Mouse (Mus musculus): Measurements from ENCODE around the gene Slc17a9.

The Slc17a9 gene

DNA sequence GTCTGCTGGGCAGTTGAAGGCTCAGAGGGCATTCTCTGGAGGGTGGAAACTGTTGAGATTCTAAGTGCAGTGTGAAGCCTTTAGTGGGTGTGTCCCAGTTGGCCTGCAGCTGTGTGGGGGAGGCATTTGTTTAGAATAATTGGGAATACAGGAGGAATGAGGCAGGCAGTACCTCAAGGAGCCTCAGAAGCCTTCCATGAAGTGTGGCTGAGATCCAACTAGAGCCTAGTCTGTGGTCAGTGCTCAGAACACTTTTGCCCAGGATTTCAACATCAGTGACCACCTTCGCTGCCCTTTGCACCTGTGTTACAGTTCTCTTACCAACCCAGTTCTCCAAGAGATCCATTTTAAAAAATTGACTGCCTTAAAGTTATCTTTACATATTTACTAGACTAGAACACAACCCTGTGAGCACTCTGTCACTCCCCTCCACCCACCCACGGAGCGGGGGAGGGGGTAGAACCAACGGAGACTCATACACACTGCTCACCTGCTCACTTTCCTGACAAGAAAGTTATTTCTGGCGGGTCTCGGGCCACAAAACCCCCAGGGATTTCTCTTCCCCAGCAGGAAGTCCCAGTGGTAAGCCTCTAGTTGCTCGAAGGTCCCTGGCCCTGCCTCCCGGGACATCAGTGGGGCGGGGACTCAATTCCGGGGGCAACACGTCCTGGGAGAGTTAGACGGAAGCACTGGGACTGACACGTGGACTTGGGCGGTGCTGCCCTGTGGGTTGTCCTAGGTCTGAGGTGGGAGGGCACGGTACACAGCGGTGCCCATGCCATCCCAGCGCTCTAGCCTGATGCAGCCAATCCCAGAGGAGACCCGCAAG is at the start of gene Slc17a9:
Gene Slc17a9, plus strand, starts transcription at position 679 of the 829 bp plus-strand sequence.
- no peak for DNase-seq (ENCODE audit: low spot score)

DNA sequence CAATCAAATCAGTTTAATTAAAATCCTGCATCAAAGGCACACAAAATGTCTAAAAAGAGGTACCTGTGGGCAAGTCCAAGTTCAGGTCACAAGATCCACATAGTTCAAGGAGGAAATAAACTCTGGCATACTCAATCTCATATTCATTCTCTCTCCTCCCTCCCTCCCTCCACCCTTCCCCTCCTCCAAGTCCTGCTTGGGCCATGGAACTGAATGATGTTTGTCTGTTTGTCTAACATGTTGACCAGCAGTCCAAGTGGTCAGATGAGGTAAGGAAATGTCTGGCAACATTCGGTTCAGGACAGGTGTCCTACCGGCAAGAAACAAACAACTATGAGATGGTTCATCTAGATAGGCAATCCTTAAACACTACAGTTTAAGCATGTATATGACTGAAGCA is 48.4 kb upstream of the Slc17a9 start:
- no peak for DNase-seq (ENCODE audit: low spot score)

DNA sequence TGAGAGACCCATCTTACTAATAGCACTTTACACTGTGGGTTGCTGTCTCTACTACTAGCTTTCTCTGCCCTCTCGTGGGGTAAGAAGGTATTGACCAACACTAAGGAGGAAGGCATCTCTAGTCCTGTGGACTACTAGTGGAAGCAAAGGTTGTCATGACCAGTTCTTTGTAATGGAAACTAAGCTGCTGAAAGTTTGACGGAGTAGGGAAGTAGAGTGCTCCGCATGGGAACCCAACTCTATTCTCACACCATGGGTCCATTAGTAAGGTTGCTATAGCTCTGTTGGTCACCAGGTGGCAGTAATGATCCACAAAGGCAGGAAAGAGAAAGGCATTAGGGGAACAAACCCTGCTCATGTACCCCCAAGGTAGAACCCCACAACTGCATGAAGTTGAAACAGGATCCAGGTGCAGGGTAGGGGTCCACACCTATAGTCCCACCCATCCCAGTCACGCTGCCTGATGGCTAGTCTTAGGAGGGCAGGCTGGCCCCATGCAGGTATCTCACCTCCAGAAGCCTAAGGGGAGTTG is 46.4 kb upstream of the Slc17a9 start:
- DNase-seq (ENCODE audit: low spot score) = no peak

DNA sequence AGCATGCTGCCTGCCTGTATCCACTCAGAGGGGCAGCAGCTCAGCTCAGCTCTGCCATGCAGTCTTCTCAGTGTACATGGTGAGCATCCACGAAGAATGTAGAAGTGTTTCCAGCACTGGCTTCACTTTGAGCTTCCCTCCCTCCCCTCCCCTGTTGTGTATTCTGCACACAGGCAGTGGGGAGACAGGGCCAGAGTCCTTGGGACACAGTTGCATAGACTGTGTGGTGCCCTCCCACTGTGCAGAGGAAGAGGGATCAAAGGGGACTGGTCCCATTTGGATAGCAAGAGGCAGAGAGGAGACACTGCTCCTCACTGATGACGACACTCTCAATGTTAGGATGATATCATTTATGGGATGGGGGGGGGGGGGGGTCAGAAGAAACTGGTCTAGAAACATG is 43.8 kb upstream of the Slc17a9 start:
- no peak for DNase-seq (ENCODE audit: low spot score)

DNA sequence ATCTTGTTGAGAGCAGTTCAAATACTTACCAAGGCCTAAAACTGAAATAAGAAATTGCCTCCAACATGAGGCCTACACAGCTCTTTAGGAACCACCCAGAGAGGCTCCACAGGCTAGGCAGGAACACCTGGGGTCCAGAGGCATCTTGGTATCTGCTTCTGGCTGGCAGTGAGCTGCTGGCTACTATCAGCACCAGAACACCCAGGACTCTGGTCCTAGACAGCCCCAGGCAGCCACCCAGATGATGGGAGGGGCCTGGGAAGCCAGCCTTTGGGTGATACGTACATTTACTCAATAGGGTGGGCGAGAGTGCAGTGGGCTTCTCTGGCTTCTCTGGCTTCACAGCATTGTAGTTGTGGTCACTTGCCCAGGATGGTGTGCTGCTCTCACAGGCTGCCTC is 41.5 kb upstream of the Slc17a9 start:
- no peak for DNase-seq (ENCODE audit: low spot score)

DNA sequence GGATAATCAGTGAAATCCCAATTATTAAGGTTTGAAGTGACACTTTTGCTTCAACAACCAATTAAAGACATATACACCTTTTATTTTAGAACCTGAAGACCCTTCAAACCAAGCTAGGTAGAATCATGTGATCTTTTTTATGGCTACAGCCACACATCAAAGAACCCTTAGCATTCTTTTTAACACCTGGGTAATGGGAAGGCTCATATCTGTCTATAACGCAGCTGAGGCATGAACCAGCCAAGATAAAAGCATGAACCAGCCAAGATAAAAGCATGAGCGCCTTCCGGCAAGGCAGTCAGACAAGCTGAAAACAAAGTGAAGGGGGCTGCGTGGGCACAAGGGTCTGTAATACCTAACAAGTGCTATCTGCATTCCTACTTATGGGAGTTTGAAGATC is 41.0 kb upstream of the Slc17a9 start:
- no peak for DNase-seq (ENCODE audit: low spot score)

DNA sequence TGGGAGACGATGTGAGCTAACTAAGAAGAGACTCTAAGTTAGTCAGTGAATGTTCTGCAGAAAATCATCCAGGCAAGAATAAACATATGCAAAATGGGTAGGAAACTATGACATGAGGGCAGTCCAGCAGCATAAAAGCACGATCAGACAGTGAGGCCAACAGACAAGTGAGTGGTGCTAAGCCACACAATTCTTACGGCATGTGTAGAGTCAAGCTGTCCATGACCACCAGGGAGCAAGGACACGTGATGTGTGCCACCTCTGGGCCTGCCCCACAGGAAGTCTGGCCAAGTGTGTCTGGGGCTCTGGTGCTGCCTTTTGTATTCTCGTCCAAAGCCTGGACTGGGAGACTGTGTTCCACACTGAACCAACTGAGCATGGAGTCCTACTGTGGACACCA is 35.2 kb upstream of the Slc17a9 start:
- no peak for DNase-seq (ENCODE audit: low spot score)

DNA sequence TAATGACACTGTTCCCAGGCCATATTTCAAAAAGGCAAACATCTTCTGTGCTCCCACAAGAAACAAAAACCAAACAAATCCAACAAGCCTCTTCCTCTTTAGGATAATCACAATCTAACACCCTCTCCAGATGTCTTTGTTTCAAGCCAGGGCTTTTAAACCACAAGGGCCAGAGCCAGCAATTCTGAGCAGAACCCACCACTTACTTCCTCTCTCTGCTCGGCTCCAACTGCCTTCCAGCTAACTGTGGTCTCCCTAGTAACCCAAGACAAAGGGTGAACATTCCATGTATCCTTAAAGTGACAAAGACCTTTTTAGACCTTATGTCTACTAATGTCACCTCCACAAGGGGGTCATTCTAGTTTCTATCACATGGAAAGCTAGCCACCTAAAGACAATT is 32.4 kb upstream of the Slc17a9 start:
- DNase-seq (ENCODE audit: low spot score) = no peak

DNA sequence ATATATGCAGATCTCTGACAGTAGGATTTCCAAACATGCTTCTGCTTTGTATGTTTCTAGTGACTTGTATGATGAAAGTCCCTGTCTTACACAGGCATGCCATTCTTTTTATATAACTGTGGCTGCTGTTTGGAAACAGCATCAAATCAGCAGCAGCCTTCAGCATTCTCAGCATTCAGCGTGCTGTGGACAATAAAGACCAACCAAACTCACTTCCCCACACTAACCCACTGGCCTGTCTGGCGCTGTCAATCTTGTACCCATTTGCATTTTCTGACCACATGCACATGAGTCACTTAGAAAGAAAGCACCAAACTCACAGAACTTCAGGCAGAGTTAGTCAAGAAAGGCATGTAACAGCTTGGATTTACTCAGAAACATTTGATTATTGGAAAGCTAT is 29.9 kb upstream of the Slc17a9 start:
- DNase-seq (ENCODE audit: low spot score) = no peak

DNA sequence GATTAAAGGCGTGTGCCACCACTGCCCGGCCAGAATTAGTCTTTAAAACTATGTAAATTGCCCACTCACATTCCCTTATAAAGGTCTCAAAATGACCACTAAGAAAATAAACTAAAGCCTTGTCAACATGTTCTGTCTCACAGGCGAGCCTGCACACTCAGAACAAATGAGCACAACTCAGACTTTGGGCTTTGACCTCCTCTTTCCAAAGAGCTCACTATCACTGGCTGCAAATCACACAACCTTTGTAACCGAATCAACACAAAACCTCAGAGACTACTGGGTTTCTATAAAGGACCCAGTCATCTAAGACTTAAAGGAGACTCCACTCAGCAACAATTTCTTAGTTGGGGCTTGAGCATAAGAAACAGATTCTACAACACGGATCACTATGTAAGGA is 24.6 kb upstream of the Slc17a9 start:
- no peak for DNase-seq (ENCODE audit: low spot score)

DNA sequence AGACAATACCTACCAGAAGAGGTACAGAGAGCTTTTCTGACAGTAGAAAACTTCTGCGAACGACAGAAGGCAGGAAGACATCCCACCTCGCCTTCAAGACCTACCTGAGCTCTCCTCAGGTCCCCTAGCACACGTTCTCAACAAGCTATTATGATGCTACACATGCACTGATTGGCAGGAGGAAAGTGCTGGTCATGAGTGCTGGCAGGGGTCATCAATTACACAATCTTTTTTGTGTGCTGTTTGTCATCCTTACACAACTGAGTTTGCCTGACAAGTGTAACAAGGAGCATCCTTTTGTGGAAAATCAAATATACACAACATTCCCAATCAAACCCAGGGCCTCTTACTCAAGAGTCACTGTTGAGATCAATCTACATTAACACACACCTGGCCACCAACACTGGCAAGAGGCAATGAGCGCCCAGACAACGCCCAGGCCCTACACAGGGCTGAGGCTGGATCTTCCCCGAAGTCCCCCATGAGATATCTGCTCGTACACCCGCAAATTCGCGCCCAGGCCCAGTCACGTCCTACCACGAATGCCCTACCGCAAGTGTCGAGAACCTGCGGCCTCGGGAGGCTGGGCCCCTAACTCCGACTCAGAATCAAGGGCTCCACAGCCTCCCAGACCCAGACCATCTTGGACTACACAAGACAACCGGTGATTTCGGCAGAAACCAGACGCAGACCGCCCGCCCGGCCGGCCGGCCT is 23.9 kb upstream of the Slc17a9 start:
- no peak for DNase-seq (ENCODE audit: low spot score)

DNA sequence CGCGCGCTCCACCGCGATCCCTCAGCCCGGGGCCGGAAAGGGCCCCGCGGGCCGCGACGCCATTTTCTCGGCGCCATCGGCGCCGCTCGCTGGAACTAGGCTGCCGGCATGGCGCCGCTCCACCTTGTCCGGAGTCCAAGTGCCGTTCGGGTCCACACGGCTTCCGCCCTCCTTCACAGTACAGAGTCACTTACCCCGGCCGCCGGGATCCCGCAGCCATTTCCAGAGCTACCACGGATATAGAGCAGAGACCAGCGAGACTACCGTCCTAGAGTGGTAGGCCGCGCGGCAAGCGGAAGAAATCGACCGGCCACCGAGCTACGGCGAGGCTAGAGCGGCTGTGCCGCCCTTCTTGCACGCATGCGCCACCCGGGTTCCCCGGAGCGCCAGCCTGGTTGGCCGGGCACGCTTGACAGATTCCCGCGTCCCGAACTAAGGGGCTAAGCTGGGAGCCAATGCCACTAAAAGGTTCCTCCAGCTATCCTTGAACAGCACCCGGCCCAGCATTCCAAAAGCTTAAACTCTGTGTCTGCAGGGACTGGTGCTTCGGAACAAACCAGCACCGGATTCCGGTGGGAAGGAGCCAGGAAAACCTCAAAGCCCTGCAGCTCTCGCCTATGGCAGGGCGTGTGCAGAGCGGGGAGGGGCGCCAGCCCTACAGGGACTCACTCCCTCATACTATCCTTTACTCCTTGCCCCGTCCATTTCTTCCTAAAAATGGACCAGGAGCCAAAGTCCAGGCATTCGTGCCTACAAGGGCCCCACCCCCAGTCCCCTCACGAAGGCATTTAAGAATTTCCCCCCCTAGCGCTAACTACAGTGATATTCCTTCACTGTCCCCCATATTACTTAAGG is 23.1 kb upstream of the Slc17a9 start:
- DNase-seq (ENCODE audit: low spot score) = peak; percentile 58

DNA sequence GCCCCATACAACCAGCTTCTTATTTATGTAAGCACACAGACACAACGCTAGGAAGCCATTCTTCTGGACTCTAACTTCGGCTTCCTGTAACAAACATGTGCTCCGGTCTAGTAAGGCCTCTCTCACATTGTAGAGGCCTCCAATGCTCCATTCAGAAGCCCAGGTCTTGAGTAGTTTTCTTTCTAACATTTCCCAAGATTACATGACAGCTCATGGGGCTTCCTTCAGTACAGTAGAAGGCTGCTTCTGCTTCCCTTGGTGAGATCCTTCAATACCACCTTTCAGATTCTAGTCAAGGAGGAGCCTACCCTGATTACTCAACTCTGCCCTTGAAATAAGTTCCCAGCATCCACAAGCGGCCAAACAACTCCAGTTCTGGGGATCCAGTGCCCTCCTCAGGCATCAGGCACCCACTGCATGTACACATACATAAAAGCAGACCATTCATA is 22.3 kb upstream of the Slc17a9 start:
- DNase-seq (ENCODE audit: low spot score) = no peak

DNA sequence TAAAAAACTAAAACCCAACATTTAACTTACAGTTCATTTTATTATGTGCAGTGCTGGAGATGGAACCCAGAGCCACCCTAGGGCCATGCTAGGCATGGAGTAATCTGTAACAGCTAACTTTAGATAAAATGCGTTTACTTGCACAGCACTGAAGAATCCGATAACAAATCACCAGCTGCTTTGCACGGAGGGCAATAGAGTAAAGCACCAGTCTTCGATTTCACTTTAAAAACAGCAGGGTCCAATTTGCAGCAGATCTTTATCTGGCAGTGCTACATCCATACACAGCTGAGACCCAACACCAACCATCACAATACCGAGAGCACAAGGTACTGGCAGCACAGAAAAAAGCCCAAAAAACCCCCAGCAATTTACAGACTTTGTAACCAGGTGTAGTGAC is 21.9 kb upstream of the Slc17a9 start:
- no peak for DNase-seq (ENCODE audit: low spot score)

DNA sequence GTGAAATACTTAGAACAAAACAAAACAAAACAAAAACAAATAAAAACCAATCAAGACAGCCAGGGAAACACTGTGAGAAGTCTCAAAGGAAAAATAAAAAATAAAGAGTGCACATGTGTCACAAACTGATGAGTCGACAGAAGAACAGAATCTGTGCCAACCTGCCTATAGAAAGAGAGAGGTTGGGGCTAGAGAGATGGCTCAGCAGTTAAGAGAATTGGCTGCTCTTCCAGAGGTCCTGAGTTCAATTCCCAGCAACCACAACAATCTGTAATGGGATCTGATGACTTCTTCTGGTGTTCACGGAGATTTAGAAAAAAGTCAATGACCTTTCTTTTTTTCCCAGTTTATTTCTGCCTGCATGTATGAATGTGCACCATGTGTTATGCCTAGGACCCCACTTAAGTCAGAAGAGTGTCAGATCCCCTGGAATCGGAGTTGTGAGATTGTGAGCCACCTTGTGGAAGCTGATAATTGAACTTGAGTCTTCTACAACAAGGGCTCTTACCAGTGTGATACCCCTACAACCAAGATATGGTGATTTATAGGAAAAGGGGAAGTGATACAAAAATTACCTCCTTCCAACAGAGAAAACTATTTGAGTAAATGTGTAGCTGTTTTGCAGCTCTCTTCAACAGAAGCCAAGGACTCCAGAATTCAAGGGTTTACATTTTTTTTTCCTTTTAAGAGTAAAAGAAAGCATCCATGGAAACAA is 21.3 kb upstream of the Slc17a9 start:
- no peak for DNase-seq (ENCODE audit: low spot score)

DNA sequence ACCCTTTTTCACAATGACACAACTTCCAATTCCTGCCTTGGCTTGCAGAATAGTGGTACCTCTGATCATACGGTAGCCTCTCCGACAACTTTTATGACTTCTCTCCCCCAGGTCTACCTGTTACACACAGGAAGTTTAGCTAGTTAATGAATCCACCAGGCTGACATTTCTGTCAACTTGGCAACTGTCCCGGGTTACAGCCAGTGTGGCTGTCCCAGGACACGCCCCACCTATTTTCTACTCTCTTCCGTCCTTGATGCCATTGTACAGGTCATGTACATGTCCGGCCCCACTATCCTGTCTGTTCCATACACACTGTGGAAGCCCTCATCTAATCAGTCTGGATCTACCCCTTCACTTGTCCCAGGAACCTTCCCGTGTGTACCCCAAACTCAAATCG is 20.5 kb upstream of the Slc17a9 start:
- no peak for DNase-seq (ENCODE audit: low spot score)

DNA sequence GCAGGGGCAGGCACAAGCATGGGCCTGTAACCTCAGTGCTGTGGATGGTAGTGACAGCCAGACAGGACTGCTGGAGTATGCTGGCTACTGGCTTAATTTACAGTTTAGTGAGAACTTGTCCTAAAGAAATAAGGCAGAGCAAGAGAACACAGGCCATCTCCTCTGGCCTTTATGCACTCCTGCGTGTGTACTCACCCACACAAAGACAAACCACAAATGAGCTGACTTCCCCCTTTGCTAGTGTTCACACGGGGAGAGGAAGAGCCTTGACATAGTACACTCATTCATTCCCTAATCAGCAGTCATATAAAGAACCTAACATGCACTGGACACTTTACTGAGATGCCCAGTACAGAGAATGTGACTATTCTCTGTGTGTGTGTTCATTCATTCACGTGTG is 20.0 kb upstream of the Slc17a9 start:
- DNase-seq (ENCODE audit: low spot score) = no peak

DNA sequence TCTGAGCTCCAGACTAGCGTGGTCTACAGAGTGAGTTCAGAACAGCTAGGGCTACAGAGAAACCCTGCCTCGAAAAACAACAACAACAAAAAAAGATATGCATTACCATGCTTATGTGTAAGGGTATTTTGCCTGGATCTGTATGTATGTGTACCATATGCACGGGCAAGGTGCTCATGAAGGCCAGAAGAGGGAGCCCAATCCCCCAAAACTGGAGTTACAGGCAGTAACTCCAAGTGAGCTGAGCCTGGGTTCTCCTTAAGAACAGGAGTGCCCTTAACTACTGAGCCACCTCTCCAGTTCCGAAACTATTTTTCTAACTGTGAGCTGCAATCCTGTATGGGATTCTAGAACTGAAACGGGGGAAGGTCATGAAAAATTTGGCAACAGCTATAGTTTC is 19.1 kb upstream of the Slc17a9 start:
- no peak for DNase-seq (ENCODE audit: low spot score)

DNA sequence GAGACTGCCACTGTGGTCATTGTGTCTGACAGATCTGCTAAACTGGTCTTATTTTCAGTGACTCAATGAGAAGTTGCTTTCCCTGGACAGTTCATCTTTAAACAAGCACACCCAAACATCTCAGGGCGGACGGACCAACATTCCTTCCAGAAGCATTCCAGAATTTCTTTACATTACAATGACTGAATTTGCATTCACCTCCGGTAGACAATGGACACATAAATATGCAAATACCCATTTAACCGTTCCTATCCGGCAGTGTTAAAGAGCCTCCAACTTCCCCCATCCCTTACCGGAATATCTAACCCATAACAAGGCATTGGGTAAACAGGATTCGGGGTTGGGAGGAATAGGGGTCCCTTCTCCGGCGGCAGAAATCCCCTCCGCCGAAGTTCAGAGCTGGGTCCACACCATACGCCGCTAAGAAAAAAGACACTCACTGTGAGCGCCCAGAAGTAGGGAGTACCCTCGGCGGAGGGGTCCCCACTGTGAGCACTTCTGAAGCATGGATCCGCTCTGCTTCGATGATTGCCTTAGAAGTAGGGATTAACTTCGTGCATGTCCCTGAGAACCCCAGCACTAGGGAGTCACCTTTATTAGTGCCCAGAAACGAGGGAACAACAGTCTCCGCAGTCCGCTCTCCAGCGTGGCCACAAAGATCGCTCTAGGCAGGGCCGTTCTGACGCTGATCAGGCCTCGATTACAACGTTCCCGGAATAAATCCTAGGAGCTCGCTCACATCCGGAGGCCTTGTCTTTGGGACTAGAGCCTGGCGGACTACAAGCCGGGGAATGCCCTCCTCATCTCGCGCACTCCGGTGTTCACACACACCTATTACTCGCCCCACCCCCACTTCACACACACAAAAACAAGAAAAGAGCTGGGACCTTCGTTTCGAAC is 15.8 kb upstream of the Slc17a9 start:
- DNase-seq (ENCODE audit: low spot score) = no peak

DNA sequence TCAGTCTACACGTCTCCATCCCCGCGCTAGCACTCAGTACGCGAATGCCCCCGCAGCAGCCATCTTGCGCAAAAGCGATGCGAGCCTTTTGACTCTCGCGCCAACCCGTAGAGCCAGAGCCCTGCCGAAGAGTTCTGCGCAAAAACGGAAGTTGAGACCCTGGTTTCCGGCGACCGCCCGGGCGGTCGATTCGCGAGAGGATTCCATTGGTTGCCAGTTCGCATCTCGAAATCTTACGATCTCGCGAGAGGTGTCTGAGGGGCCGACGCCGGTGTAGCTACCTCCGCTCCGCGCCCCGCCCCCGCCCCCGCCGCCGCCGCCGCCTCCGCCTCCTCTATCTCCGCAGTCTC is 15.2 kb upstream of the Slc17a9 start, which contains the start of the genes Dido1 and Gid8:
Gene Dido1, minus strand, starts transcription at position 77 of the 350 bp plus-strand sequence.
Gene Gid8, plus strand, starts transcription at position 195 of the 350 bp plus-strand sequence.
- DNase-seq (ENCODE audit: low spot score) = peak; percentile 89

Measured in urinary bladder, postnatal 10 days (tissue).